Mouse (Mus musculus): ENCODE results near the gene Grin2c. TPM values are rescaled to one million over a fixed set of nuclear protein-coding genes. Genes with fewer than 3 reads are reported as not detected.

Gene Grin2c
- polyA plus RNA-seq, 1 experiment: 0.33 TPM

DNA sequence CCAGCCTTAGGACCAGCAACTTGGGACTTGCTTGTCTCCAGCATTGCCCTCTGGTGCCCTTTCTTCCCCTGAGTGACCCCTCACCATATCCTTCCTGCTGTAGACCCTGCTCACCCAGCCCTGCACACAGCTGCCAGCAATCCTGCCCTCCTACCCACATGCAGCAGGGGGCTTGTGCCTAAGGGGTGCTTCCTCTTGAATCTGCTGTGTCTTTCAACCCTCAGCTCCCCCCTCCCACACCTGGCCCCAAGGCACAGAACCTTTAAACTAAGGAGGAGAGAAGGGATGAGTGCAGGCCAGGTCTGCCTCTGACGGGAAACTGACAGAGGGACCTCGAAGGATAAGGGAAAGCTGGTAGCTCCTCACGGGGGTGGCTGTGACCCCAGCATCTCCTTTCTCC lies 24.3 kb downstream of the Grin2c start:
- Histone ChIP-seq H3K36me3 (ENCODE audit: control insufficient read depth, insufficient read depth, low read length) (peaks cover 13% of the 10 kb centered on the region; the same call in 1 of the 2 replicates), H3K4me1 (ENCODE audit: control insufficient read depth, insufficient read depth, insufficient read length, low read length) (no peaks in the 10 kb centered on the region), H3K4me3 (ENCODE audit: low read depth, low read length) (no peak overlapping the region), H3K27me3 (ENCODE audit: control insufficient read depth, insufficient read depth, low read length) (no peaks in the 10 kb centered on the region), H3K27ac (ENCODE audit: insufficient read depth, low read depth, low read length) (no peak overlapping the region)
- TF ChIP-seq POLR2A (IDR thresholded peaks at IDR 0.05; ENCODE audit: low read depth, low read length) (no peak), CTCF (IDR thresholded peaks at IDR 0.05; ENCODE audit: extremely low read depth, insufficient read length, insufficient replicate concordance, low read depth, low read length) (no peak)
- 88% methylated on average over 3 of the region's 3 CpGs for WGBS

DNA sequence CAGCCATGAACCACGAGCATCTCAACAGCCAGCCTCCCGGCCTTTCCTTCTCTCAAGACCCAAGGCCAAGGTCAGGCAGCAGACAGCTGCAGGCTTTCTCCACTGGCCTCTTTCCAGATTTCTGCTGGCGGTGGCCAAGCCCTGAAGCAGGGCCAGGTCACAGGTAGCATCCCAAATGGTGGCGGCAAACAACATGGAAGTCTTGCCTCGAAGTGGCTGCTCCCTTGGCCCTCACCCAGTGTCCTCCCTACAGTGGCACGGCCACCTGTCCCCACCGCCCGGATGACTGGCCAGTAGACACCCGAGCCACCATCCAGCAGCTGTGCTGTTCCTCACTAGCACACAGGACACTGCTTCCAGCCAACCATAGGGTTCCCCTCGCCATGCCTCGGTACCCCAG lies 25.6 kb downstream of the Grin2c start:
- no peak for TF ChIP-seq CTCF (IDR thresholded peaks at IDR 0.05; ENCODE audit: extremely low read depth, insufficient read length, insufficient replicate concordance, low read depth, low read length)
- no peak for TF ChIP-seq POLR2A (IDR thresholded peaks at IDR 0.05; ENCODE audit: low read depth, low read length)

DNA sequence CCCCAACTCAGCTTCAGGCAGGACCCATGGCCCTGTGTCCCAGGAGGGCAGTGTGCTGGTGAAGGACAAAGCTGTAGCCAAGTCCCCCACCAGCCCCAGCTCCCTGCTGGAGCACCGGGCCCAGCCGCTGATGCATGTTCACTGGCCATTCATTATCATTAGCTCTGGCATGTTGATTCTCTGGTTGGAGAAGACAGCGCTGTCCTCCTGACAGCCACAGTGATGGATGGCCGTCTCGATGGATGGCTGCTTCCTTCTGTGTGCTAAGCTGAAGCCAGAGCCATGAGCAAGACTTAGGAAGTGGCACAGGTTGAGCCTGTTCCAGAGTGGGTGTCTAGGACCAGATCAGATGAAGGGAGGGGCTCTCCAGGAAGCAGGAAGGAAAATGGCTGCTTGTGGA lies 30.5 kb downstream of the Grin2c start:
- Histone ChIP-seq H3K36me3 (ENCODE audit: control insufficient read depth, insufficient read depth, low read length) (0 out of 2 replicates have a peak, but pooled peaks cover 2% of the 10 kb centered on the region), H3K27me3 (ENCODE audit: control insufficient read depth, insufficient read depth, low read length) (no peaks in the 10 kb centered on the region), H3K27ac (ENCODE audit: insufficient read depth, low read depth, low read length) (no peak overlapping the region), H3K4me3 (ENCODE audit: low read depth, low read length) (no peak overlapping the region), H3K4me1 (ENCODE audit: control insufficient read depth, insufficient read depth, insufficient read length, low read length) (peaks cover 4% of the 10 kb centered on the region; the same call in 1 of the 2 replicates)
- 65% methylated on average over 5 of the region's 5 CpGs for WGBS
- TF ChIP-seq POLR2A (IDR thresholded peaks at IDR 0.05; ENCODE audit: low read depth, low read length) (no peak), CTCF (IDR thresholded peaks at IDR 0.05; ENCODE audit: extremely low read depth, insufficient read length, insufficient replicate concordance, low read depth, low read length) (no peak)

More for the DNA sequence above, 25.6 kb downstream of the Grin2c start:
- no peak overlapping the region for H3K4me3 ChIP-seq (ENCODE audit: low read depth, low read length)
- H3K36me3 ChIP-seq (ENCODE audit: control insufficient read depth, insufficient read depth, low read length): peaks cover 13% of the 10 kb centered on the region; the same call in 1 of the 2 replicates
- WGBS: 71% methylated on average over 11 of the region's 11 CpGs
- no peak overlapping the region for H3K27ac ChIP-seq (ENCODE audit: insufficient read depth, low read depth, low read length)
- H3K4me1 ChIP-seq (ENCODE audit: control insufficient read depth, insufficient read depth, insufficient read length, low read length): no peaks in the 10 kb centered on the region
- no peaks in the 10 kb centered on the region for H3K27me3 ChIP-seq (ENCODE audit: control insufficient read depth, insufficient read depth, low read length)

DNA sequence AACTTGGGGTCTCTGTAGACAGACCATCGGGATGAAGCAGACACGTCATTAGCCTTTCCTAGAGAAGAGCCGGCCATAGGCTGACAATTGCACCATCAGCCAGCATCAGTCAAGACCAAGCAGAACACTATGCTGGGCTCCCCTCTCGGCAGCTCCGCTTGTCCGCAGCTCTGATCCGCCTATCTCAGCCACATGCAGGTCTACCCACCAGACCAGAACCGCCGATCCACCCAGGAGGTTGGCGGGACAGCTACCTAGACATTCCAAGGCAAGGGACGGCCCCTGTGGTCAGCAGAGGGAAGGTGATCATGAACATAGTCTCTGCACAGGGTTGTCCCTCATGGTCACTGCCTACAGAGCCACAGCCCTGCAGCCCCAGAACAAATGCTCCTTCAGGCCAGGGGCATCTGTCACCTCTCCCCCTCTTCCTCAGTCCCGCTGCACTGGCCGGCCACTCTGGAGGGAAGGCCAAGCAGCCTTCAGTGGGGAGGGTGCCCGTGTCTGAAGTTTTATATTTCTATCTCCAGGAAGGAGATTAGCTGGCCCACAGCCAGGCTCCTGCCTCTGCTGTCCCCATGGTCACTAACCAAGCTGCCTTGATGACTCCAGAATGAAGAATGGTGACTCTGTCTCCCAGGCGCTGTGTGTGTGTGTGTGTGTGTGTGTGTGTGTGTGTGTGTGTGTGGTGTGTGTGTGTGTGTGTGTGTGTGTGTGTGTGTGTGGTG lies 32.6 kb downstream of the Grin2c start:
- Histone ChIP-seq H3K36me3 (ENCODE audit: control insufficient read depth, insufficient read depth, low read length) (0 out of 2 replicates have a peak, but pooled peaks cover 2% of the 10 kb centered on the region), H3K4me1 (ENCODE audit: control insufficient read depth, insufficient read depth, insufficient read length, low read length) (peaks cover 7% of the 10 kb centered on the region), H3K27ac (ENCODE audit: insufficient read depth, low read depth, low read length) (no peak overlapping the region), H3K4me3 (ENCODE audit: low read depth, low read length) (no peak overlapping the region), H3K27me3 (ENCODE audit: control insufficient read depth, insufficient read depth, low read length) (no peaks in the 10 kb centered on the region)
- WGBS: 85% methylated on average over 15 of the region's 15 CpGs
- TF ChIP-seq CTCF (IDR thresholded peaks at IDR 0.05; ENCODE audit: extremely low read depth, insufficient read length, insufficient replicate concordance, low read depth, low read length) (no peak), POLR2A (IDR thresholded peaks at IDR 0.05; ENCODE audit: low read depth, low read length) (no peak)

DNA sequence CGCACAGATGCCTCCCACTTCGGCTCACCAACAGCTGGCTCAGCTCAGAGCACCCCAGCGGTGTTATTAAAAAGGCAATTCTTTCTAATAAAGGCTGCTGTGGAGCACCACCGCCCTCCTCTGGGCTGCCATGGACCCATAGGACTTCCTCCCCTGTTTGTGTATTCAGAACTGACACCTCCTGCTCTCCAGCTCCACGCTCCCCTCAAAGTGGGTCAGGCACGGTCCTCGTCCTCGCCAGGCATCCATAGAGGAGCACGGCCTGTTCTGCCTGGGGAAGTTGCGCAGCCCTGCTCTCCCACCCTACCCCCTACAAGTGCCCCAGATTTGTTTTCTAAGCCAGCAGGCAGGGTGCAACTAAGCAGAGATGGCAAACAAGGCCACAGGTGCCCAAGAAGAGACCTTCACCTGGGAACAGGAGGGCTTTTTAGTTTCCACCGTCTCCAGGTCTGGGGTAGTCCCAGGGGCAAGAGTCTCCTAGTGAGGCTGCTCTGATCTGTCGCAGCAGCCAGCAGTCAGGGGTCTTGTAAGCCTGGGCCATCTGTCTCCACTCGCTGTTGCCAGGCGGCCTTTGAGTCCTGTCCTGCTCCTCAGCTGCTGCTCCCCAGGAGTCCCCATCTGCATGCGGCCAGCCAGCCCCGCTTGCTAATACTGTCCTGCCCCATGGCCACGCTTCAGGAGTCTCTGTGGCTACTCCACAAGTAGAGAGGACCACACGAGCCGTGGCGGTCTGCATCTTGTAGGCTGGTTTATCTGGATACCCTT lies 33.3 kb downstream of the Grin2c start:
- TF ChIP-seq POLR2A (IDR thresholded peaks at IDR 0.05; ENCODE audit: low read depth, low read length): no peak
- no peak for TF ChIP-seq CTCF (IDR thresholded peaks at IDR 0.05; ENCODE audit: extremely low read depth, insufficient read length, insufficient replicate concordance, low read depth, low read length)
- no peak overlapping the region for H3K4me3 ChIP-seq (ENCODE audit: low read depth, low read length)
- 94% methylated on average over 20 of the region's 20 CpGs for WGBS
- 0 out of 2 replicates have a peak, but pooled peaks cover 2% of the 10 kb centered on the region for H3K36me3 ChIP-seq (ENCODE audit: control insufficient read depth, insufficient read depth, low read length)
- H3K27me3 ChIP-seq (ENCODE audit: control insufficient read depth, insufficient read depth, low read length): no peaks in the 10 kb centered on the region
- H3K27ac ChIP-seq (ENCODE audit: insufficient read depth, low read depth, low read length): no peak overlapping the region
- peaks cover 7% of the 10 kb centered on the region for H3K4me1 ChIP-seq (ENCODE audit: control insufficient read depth, insufficient read depth, insufficient read length, low read length)

DNA sequence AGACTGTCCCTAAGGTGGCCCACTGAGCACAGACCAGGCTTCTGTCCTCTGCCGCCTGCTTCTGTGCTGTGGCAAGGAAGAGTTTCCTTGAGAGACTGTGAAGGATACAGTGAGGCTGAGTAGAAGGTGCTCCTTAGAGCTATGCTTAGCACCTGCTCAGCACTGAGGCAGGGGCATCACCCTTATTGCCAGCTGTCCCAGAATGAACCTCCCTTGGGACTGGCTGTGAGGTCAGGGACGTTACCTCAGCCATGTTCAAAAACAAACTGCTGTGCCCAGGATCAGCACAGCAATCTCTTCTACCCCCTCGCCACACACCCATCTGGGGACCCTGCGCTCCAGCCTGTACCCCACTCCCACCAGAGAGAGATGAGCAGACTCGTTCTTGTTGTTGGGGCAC lies 34.2 kb downstream of the Grin2c start:
- Histone ChIP-seq H3K4me3 (ENCODE audit: low read depth, low read length) (no peak overlapping the region), H3K4me1 (ENCODE audit: control insufficient read depth, insufficient read depth, insufficient read length, low read length) (peaks cover 7% of the 10 kb centered on the region), H3K27ac (ENCODE audit: insufficient read depth, low read depth, low read length) (no peak overlapping the region), H3K27me3 (ENCODE audit: control insufficient read depth, insufficient read depth, low read length) (no peaks in the 10 kb centered on the region), H3K36me3 (ENCODE audit: control insufficient read depth, insufficient read depth, low read length) (0 out of 2 replicates have a peak, but pooled peaks cover 3% of the 10 kb centered on the region)
- 95% methylated on average over 5 of the region's 5 CpGs for WGBS
- TF ChIP-seq POLR2A (IDR thresholded peaks at IDR 0.05; ENCODE audit: low read depth, low read length) (no peak), CTCF (IDR thresholded peaks at IDR 0.05; ENCODE audit: extremely low read depth, insufficient read length, insufficient replicate concordance, low read depth, low read length) (no peak)

DNA sequence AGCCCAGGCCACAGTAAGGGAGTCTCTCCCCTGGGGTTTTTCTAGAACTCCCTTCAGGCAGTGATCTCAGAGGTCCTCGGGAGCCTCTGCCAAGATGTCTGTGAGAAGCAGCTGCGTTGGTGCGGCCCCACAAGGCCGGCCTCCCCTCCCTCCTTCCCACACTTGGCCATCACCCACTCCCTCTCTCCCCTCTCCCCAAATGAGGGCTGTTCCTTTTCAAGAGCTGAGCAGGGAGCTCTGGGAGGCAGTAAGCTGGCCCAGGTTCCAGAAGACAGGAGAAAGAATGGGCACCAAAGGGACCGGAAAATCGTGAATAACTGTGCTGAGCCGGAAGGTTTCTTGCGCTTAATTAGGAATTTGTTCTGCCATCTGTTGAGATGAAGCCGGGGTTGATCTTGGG lies 35.1 kb downstream of the Grin2c start:
- H3K36me3 ChIP-seq (ENCODE audit: control insufficient read depth, insufficient read depth, low read length): 0 out of 2 replicates have a peak, but pooled peaks cover 3% of the 10 kb centered on the region
- H3K4me1 ChIP-seq (ENCODE audit: control insufficient read depth, insufficient read depth, insufficient read length, low read length): peaks cover 7% of the 10 kb centered on the region
- WGBS: 53% methylated on average over 9 of the region's 9 CpGs
- no peaks in the 10 kb centered on the region for H3K27me3 ChIP-seq (ENCODE audit: control insufficient read depth, insufficient read depth, low read length)
- no peak overlapping the region for H3K27ac ChIP-seq (ENCODE audit: insufficient read depth, low read depth, low read length)
- no peak overlapping the region for H3K4me3 ChIP-seq (ENCODE audit: low read depth, low read length)
- TF ChIP-seq POLR2A (IDR thresholded peaks at IDR 0.05; ENCODE audit: low read depth, low read length): no peak
- no peak for TF ChIP-seq CTCF (IDR thresholded peaks at IDR 0.05; ENCODE audit: extremely low read depth, insufficient read length, insufficient replicate concordance, low read depth, low read length)

Measured in small intestine, adult 2 months (tissue).